Mouse (Mus musculus) T-helper 1 cell (primary cell): ENCODE results near the gene Fam241b.
"Not testable (repeated sequence)": the region's sequence is repeated elsewhere in the genome, so short reads cannot be mapped to it uniquely, and the experiment has no call there.

Experiments
- in situ Hi-C: fragments of 300-600 bp; cut with MboI, MseI; formaldehyde crosslinking; loops from one replicate; pipeline ENCODE4 v1.15.1; 2025; ENCODE audit warnings: high pct_unique_total_duplicates

The Fam241b gene

GRCm38 (mm10) chr10:62076248-62077134 is 67.2 kb downstream of the Fam241b start:
- in situ Hi-C loops = no loop called here

GRCm38 (mm10) chr10:62071346-62071745 is 72.4 kb downstream of the Fam241b start:
- in situ Hi-C loops = not testable (repeated sequence)

- in situ Hi-C loops = no loop called here
These were observed 73.1 kb downstream of the Fam241b start for GRCm38 (mm10) chr10:62070636-62071035.

GRCm38 (mm10) chr10:62069946-62070345 is 73.8 kb downstream of the Fam241b start:
- in situ Hi-C loops = no loop called here

DNA sequence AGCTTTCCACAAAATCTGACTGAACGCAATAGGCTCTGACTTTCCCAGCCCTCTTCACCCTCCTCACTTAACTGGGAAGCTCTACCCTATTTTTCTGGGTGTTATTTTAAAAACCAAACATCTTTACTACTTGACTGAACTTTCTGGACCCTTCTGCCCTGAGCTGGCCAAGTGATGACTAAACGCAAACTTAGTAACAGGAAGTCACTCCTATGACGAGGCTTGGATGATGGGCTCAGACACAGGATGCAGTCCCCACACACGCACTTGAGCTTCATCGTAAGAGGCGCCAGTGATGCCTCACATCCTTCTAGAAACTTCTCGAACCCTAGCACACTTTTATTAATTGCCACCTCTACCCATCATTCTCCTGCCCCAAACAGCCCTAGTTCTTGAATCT is 74.3 kb downstream of the Fam241b start:
- in situ Hi-C loops = no loop called here

DNA sequence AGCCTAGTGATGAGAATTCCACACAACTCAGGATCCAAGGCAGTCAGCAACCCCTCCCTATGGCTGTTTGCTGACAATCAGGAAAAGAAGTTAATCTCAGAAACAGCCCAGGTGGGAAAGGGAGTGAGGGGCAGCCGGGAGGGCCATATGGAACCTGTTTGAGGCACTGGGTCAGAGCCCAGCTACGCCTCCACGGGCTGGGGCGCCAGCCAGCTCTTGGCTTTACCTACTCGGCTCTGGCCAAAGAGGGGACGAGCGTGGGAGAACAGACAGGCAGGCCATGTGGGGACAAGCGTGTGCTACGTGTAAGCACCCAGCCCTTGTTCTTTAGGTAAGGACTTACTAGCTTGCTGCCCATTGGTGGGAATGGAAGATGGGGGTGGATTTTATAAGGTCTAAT is 75.2 kb downstream of the Fam241b start:
- in situ Hi-C loops = no loop called here

DNA sequence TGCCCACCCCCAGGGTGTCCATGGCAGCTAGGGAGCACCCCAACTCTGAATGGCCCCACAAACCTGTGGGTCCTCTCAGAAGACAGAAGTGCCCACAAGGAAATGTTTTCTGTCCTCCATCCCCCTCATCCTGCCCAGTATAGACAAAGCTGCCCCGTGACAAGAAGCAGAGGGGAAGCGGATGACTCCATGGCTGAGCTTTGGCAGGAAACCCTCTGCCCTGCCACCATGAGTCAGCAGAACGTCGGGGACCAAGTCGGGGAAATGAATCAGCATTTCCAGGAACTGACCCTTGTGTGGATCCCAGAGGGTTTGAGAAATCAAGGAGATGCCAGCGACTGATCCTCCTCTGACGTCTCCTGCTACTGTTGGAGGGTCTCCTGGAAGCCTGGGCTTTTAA is 77.5 kb downstream of the Fam241b start:
- in situ Hi-C loops = no loop called here

GRCm38 (mm10) chr10:62062786-62063185 is 80.9 kb downstream of the Fam241b start:
- in situ Hi-C loops = no loop called here

DNA sequence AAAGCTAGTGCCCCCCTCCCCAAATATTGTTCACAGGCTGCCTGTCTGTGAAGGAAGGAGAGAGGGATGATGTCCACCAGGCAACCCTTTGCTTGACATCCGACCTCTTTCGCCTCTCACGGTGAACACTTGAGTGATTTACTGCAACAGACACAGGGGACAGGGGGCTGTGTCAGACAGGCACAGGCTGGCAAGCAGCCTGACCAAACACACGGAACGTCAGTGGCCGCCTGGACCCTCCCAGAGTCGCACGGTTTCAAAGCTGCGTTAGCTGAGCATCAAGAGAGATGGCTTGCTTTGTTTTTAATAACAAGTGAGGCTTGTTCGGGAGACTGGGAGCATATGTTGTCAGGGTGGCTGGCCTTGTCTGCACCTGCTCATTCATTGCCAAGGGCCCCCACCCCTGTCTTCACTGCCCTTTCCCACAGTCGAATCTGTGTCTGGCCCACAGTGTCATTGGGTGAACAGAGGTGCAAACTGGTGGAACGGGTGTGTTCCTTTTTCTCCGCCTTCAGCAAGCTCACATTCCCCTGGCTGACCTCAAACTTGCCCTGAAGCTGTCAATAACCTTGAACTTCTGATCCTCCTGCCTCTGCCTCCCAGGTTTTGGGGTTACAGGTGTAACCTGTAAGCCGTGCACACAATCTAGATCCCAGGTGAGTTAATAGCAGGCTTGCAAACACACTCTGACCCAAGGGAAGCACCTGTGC is 82.6 kb downstream of the Fam241b start:
- in situ Hi-C loops = no loop called here

GRCm38 (mm10) chr10:62060224-62060913 is 83.4 kb downstream of the Fam241b start:
- in situ Hi-C loops = no loop called here

DNA sequence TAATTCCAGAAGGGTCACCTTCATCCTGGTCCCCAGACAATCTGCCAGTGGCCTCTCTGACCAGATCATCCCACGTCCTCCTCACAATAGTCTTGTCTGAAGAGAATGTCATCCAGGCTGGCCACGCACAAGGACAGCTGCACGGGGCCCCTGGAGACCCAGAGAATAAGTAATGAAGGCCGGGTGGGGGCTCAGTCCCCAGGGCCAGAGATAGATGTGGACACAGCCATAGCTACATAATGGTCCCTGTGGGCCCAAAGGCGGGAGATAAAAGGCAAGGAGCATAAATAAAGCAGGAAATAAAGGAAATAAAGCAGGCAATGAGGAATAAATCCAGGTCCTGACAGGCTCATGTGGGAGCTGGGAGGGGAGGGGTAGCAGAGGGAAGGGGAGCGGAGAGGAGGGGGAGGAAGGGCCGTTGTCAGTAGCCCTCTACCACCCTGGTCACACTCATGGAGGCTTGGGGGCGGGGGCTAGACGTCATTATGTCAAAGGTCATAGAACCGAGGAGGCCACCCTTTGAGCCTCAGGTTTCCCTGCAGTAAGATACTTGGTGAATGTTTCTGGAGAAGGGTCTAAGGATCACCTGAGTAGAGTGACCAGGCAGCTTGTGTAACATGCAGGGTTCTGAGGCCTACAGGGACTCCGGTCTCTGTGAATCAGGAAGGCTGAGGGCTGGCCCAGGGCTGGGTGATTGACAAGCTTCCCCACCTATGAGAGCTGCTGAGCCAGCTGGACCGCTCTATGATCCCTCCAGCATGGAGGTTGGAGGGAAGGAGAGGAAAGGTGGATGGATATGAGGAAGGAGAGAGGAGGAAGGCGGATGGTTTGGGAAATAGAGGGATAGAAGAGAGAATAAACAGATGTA is 85.0 kb downstream of the Fam241b start:
- in situ Hi-C loops = no loop called here
